Mouse (Mus musculus): ENCODE measurements around the gene Otud4. TPM values are rescaled to one million over a fixed set of nuclear protein-coding genes. Genes with fewer than 3 reads are reported as not detected.
A peak's percentile ranks its signal among the peaks of the same experiment; 100 is the strongest.
"Not testable (repeated sequence)": the region's sequence is repeated elsewhere in the genome, so short reads cannot be mapped to it uniquely, and the experiment has no call there.

Otud4 gene
- polyA plus RNA-seq (2015; fragmentation: Nextera tagmentation; extraction: Ambion mirVana) = 9.3 and 10.3 TPM in 2 replicates

- Histone ChIP-seq H3K9ac (replicated peaks) (peak within 1 kb of the TSS; percentile 80), H3K27ac (replicated peaks) (peak within 1 kb of the TSS; percentile 95), H3K4me2 (peak within 1 kb of the TSS; percentile 67), H3K9me3 (replicated peaks) (no peaks in the 10 kb centered on the region), H3K4me1 (peaks cover 37% of the 10 kb centered on the region), H3K27me3 (replicated peaks) (no peaks in the 10 kb centered on the region), H3K36me3 (no peaks in the 10 kb centered on the region), H3K4me3 (replicated peaks) (peak within 1 kb of the TSS; percentile 61)
- ATAC-seq (ENCODE audit: low FRiP score) = peak; percentile 70
- WGBS = under 1% methylated on average over 86 of the region's 103 CpGs
Measured at GRCm38 (mm10) chr8:79639586-79640451, at the start of gene Otud4. Gene Otud4 (plus strand): TSS chr8:79639618.

- Histone ChIP-seq H3K27ac (replicated peaks) (no peak overlapping the region), H3K4me3 (replicated peaks) (no peak overlapping the region), H3K4me1 (no peaks in the 10 kb centered on the region), H3K9ac (replicated peaks) (no peak overlapping the region), H3K36me3 (no peaks in the 10 kb centered on the region), H3K9me3 (replicated peaks) (no peaks in the 10 kb centered on the region), H3K27me3 (replicated peaks) (no peaks in the 10 kb centered on the region), H3K4me2 (no peak overlapping the region)
- 93% methylated on average over 1 of the region's 1 CpGs for WGBS
- ATAC-seq (ENCODE audit: low FRiP score) = no peak
Measured at GRCm38 (mm10) chr8:79600962-79601361, 38.5 kb upstream of the Otud4 start.

- H3K4me3 ChIP-seq (replicated peaks); H3K9me3 ChIP-seq (replicated peaks); H3K27me3 ChIP-seq (replicated peaks); H3K36me3 ChIP-seq; H3K4me2 ChIP-seq; ATAC-seq (ENCODE audit: low FRiP score); H3K4me1 ChIP-seq; H3K27ac ChIP-seq (replicated peaks); H3K9ac ChIP-seq (replicated peaks): not testable (repeated sequence)
- WGBS = 37% methylated on average over 2 of the region's 2 CpGs
Measured at GRCm38 (mm10) chr8:79603204-79603603, 36.2 kb upstream of the Otud4 start.

- H3K4me1 ChIP-seq = no peaks in the 10 kb centered on the region
- H3K4me2 ChIP-seq = no peak overlapping the region
- no peaks in the 10 kb centered on the region for H3K27me3 ChIP-seq (replicated peaks)
- H3K4me3 ChIP-seq (replicated peaks) = no peak overlapping the region
- H3K27ac ChIP-seq (replicated peaks) = no peak overlapping the region
- ATAC-seq (ENCODE audit: low FRiP score) = no peak
- no peak overlapping the region for H3K9ac ChIP-seq (replicated peaks)
- no peaks in the 10 kb centered on the region for H3K36me3 ChIP-seq
- H3K9me3 ChIP-seq (replicated peaks) = no peaks in the 10 kb centered on the region
Measured at GRCm38 (mm10) chr8:79606225-79606624, 33.2 kb upstream of the Otud4 start.

GRCm38 (mm10) chr8:79606751-79607300, 32.6 kb upstream of the Otud4 start:
- no peaks in the 10 kb centered on the region for H3K4me1 ChIP-seq
- no peak for ATAC-seq (ENCODE audit: low FRiP score)
- H3K36me3 ChIP-seq = no peaks in the 10 kb centered on the region
- 84% methylated on average over 5 of the region's 5 CpGs for WGBS
- no peak overlapping the region for H3K4me2 ChIP-seq
- no peak overlapping the region for H3K4me3 ChIP-seq (replicated peaks)
- no peaks in the 10 kb centered on the region for H3K9me3 ChIP-seq (replicated peaks)
- H3K27me3 ChIP-seq (replicated peaks) = no peaks in the 10 kb centered on the region
- no peak overlapping the region for H3K27ac ChIP-seq (replicated peaks)
- no peak overlapping the region for H3K9ac ChIP-seq (replicated peaks)

- Histone ChIP-seq H3K4me1 (0 out of 2 replicates have a peak, but pooled peaks cover 4% of the 10 kb centered on the region), H3K9me3 (replicated peaks) (no peaks in the 10 kb centered on the region), H3K27ac (replicated peaks) (no peak overlapping the region), H3K36me3 (no peaks in the 10 kb centered on the region), H3K27me3 (replicated peaks) (no peaks in the 10 kb centered on the region), H3K9ac (replicated peaks) (no peak overlapping the region), H3K4me2 (no peak overlapping the region), H3K4me3 (replicated peaks) (no peak overlapping the region)
- no peak for ATAC-seq (ENCODE audit: low FRiP score)
- 83% methylated on average over 3 of the region's 3 CpGs for WGBS
Measured at GRCm38 (mm10) chr8:79608701-79609100, 30.7 kb upstream of the Otud4 start.

- ATAC-seq (ENCODE audit: low FRiP score) = no peak
- Histone ChIP-seq H3K27ac (replicated peaks) (no peak overlapping the region), H3K4me2 (no peak overlapping the region), H3K4me1 (0 out of 2 replicates have a peak, but pooled peaks cover 4% of the 10 kb centered on the region), H3K9ac (replicated peaks) (no peak overlapping the region), H3K4me3 (replicated peaks) (no peak overlapping the region), H3K27me3 (replicated peaks) (no peaks in the 10 kb centered on the region), H3K9me3 (replicated peaks) (no peaks in the 10 kb centered on the region), H3K36me3 (no peaks in the 10 kb centered on the region)
Measured at GRCm38 (mm10) chr8:79610268-79610667, 29.1 kb upstream of the Otud4 start.

GRCm38 (mm10) chr8:79612298-79612697, 27.1 kb upstream of the Otud4 start:
- ATAC-seq (ENCODE audit: low FRiP score) = no peak
- Histone ChIP-seq H3K4me2 (no peak overlapping the region), H3K9ac (replicated peaks) (no peak overlapping the region), H3K36me3 (no peaks in the 10 kb centered on the region), H3K27me3 (replicated peaks) (no peaks in the 10 kb centered on the region), H3K4me3 (replicated peaks) (no peak overlapping the region), H3K27ac (replicated peaks) (no peak overlapping the region), H3K4me1 (0 out of 2 replicates have a peak, but pooled peaks cover 4% of the 10 kb centered on the region), H3K9me3 (replicated peaks) (no peaks in the 10 kb centered on the region)
- WGBS = 54% methylated on average over 6 of the region's 6 CpGs

GRCm38 (mm10) chr8:79612965-79613364, 26.5 kb upstream of the Otud4 start:
- 0 out of 2 replicates have a peak, but pooled peaks cover 4% of the 10 kb centered on the region for H3K4me1 ChIP-seq
- 32% methylated on average over 5 of the region's 5 CpGs for WGBS
- no peak for ATAC-seq (ENCODE audit: low FRiP score)

GRCm38 (mm10) chr8:79615741-79616350, 23.6 kb upstream of the Otud4 start:
- Histone ChIP-seq H3K4me2 (no peak overlapping the region), H3K4me3 (replicated peaks) (no peak overlapping the region), H3K36me3 (no peaks in the 10 kb centered on the region), H3K27me3 (replicated peaks) (no peaks in the 10 kb centered on the region), H3K9ac (replicated peaks) (no peak overlapping the region), H3K9me3 (replicated peaks) (no peaks in the 10 kb centered on the region), H3K27ac (replicated peaks) (no peak overlapping the region), H3K4me1 (peaks cover 4% of the 10 kb centered on the region; the same call in 1 of the 2 replicates)
- ATAC-seq (ENCODE audit: low FRiP score) = no peak
- 83% methylated on average over 6 of the region's 6 CpGs for WGBS

More at GRCm38 (mm10) chr8:79612965-79613364, 26.5 kb upstream of the Otud4 start:
- H3K4me2 ChIP-seq = no peak overlapping the region
- H3K4me3 ChIP-seq (replicated peaks) = no peak overlapping the region
- no peaks in the 10 kb centered on the region for H3K9me3 ChIP-seq (replicated peaks)
- no peaks in the 10 kb centered on the region for H3K36me3 ChIP-seq
- H3K27me3 ChIP-seq (replicated peaks) = no peaks in the 10 kb centered on the region
- no peak overlapping the region for H3K9ac ChIP-seq (replicated peaks)
- no peak overlapping the region for H3K27ac ChIP-seq (replicated peaks)

- 52% methylated on average over 5 of the region's 5 CpGs for WGBS
- H3K27ac ChIP-seq (replicated peaks) = no peak overlapping the region
- H3K27me3 ChIP-seq (replicated peaks) = no peaks in the 10 kb centered on the region
- H3K9ac ChIP-seq (replicated peaks) = no peak overlapping the region
- no peak overlapping the region for H3K4me3 ChIP-seq (replicated peaks)
- no peaks in the 10 kb centered on the region for H3K9me3 ChIP-seq (replicated peaks)
- H3K36me3 ChIP-seq = no peaks in the 10 kb centered on the region
- no peak overlapping the region for H3K4me2 ChIP-seq
- ATAC-seq (ENCODE audit: low FRiP score) = no peak
- H3K4me1 ChIP-seq = no peaks in the 10 kb centered on the region; the same call in 1 of the 2 replicates
Measured at GRCm38 (mm10) chr8:79618906-79619305, 20.5 kb upstream of the Otud4 start.

GRCm38 (mm10) chr8:79619353-79619752, 20.1 kb upstream of the Otud4 start:
- H3K4me1 ChIP-seq = no peaks in the 10 kb centered on the region; the same call in 1 of the 2 replicates
- no peak overlapping the region for H3K4me3 ChIP-seq (replicated peaks)
- no peak overlapping the region for H3K9ac ChIP-seq (replicated peaks)
- H3K36me3 ChIP-seq = no peaks in the 10 kb centered on the region
- no peaks in the 10 kb centered on the region for H3K9me3 ChIP-seq (replicated peaks)
- H3K27me3 ChIP-seq (replicated peaks) = no peaks in the 10 kb centered on the region
- 90% methylated on average over 2 of the region's 2 CpGs for WGBS
- H3K4me2 ChIP-seq = no peak overlapping the region
- ATAC-seq (ENCODE audit: low FRiP score) = no peak
- H3K27ac ChIP-seq (replicated peaks) = no peak overlapping the region
